Mouse (Mus musculus) ovary, postnatal 10 days (tissue): ENCODE data around the gene Gng11.

Experiments used
- DNase-seq: peaks from one replicate; pipeline ENCODE4 v3.0.0; 2022; ENCODE audit warnings: low spot score

The Gng11 gene

DNA sequence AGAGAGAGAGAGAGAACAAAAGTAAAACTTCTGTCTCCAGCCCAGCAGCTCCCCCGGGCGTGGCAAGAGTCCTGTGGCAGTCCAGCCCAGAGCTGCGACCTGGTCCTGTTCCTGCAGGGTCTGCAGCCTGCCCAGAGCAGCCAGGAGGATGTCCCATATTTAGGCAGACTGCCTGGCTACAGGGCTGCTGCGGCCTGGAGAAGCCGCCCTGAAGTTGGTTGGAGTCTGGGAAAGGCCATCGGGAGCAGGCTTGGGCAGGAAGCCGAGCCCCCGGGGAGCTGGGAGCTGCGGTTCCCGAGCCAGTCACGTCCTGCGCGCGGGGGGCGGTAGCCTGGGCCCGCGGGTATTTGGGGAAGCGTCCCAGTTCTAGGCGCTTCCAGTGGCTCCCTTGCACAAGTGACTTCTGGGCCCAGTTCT lies at the start of gene Gng11:
TSS of gene Gng11 (plus strand) at position 15 of the 417 bp plus-strand sequence.
- peak; percentile 35 for DNase-seq

- no peak for DNase-seq
Measured at GRCm38 (mm10) chr6:3954969-3955368, 48.7 kb upstream of the Gng11 start.

- DNase-seq: peak; percentile 3
Measured at GRCm38 (mm10) chr6:3967676-3968626, 35.8 kb upstream of the Gng11 start.

DNA sequence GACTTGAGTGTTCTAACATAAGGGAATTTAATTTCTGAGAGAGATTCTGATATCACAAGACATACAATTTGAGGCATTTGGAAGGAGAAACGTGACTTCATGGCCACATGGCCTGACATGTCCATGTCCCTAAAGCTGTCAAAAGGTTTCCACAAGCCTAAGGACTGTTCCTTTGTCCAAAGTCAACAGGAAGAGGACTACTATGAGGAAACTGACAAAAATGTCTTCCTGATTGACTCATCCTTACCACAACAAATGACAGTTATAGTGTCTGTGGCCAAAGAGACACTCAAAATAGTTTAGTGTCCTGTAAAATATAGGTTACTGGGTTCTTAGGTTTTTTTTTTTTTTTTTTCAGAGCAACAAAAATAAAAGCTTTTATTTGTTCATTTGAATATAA lies 30.0 kb upstream of the Gng11 start:
- DNase-seq: no peak

- no peak for DNase-seq
Measured at GRCm38 (mm10) chr6:3982661-3983284, 20.9 kb upstream of the Gng11 start.

GRCm38 (mm10) chr6:3988750-3989149 lies 15.0 kb upstream of the Gng11 start, which contains the start of gene Tfpi2:
Tfpi2 (minus strand) TSS chr6:3988919.
- DNase-seq: no peak

DNA sequence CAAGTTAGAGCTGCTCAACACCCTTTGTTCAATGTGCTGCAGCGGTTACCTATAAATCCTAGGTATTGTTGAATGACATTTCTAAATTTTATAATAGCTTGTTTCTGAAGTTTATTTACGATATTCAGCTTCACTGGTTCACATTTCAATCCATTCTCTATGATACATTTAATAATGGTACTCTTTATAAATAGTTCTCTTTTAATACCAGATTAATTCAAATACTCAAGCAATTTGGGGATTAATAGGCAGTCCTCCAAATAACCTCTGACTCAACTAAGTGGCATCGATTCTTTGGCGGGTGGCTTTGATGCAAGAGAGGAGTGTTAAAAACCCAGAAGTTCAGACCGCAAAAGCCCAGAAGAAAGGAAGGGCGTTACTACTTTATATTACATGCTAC lies 10.2 kb upstream of the Gng11 start, which contains the start of gene Gngt1:
TSS of gene Gngt1 (plus strand) at position 301 of the 400 bp plus-strand sequence.
- DNase-seq: no peak

GRCm38 (mm10) chr6:3998089-3998488 lies 5.6 kb upstream of the Gng11 start:
- no peak for DNase-seq

GRCm38 (mm10) chr6:3999296-3999695 lies 4.4 kb upstream of the Gng11 start:
- no peak for DNase-seq

- no peak for DNase-seq
Measured at GRCm38 (mm10) chr6:4000716-4001115, 3.0 kb upstream of the Gng11 start.

- no peak for DNase-seq
Measured at GRCm38 (mm10) chr6:4003445-4003844, 259 bp upstream of the Gng11 start.

DNA sequence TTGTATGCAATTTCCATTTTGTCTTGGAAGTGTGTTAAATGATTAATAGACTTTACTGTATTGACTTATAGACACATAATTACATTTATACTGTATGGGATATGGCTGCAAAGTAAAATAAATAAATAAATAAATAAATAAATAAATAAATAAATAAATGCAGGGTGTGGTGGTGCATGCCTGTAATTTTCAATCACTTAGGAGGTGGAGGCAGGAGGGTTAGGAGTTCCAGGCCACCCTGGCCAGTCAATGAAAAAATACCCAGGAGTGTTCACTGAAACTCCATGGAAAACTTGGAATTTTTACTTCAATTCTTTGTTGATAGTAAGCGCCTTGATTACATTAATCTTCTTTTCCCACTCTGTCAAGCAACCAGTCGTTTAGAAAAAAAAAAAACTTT lies 1.1 kb downstream of the Gng11 start:
- DNase-seq: no peak

DNA sequence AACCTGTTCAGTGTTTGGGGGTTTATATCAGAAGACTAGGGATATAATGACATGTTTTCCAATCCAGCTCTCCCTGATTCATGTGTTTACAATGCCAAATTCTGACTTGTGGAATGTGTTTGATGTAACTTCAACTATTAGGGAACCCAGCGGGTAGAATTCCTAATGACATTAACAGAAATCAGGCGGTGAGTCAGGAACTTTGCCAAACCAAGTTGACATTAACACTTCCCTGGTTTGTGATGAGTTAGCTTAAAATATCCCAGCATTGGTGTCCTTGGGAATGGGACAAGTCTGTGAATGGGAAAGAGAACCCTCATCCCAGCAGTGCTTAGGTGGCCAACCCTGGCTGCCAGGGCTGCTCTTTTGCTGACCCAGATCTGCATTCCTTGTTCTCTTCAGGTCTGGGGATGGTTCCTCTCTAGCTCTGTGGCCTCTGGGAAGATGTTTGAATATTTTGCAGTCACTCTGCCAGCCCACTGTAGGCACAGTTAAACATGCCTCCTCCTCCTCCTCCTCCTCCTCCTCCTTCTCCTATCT lies 4.9 kb downstream of the Gng11 start:
- DNase-seq: no peak

DNA sequence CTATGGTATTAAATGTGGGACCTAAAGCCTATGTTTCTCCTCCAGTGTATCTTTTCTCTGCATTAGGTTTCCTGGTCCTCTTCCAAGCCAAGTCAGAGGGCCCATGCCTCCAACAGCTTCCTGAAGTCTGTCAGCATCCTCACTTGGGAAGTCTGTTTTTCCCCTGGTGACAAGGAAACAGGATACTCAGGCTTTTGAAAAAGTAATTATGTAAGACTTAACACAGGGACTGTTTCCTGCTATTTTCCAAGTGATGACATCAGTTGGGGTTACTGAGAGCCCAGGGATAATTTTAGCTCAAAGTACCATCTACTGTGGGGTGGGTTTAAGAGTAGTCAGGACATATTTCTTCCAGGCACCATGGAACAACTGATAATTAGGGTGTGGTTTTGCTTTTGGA lies 5.8 kb downstream of the Gng11 start:
- DNase-seq: no peak

- DNase-seq: no peak
Measured at GRCm38 (mm10) chr6:4022645-4023044, 18.9 kb downstream of the Gng11 start.

DNA sequence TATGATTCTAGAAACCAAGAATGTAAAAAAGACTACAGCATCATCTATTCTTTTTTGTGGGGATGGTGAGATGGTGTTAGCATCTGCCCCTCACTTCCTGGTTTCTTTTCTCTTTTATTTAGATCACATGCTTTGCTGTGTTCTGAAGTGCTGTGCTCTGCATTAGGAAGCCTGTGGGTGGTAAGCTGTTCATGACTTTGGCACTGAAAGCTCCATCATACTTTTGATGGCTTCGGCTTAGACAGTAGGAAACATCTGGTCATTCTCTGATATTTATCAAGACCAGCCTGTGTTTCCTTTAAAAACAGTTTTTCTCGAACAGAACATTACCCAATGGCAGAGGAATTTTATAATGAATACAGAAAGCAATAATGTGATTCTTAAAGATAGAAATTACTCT lies 22.7 kb downstream of the Gng11 start:
- no peak for DNase-seq

GRCm38 (mm10) chr6:4030956-4031355 lies 27.3 kb downstream of the Gng11 start:
- DNase-seq: no peak

DNA sequence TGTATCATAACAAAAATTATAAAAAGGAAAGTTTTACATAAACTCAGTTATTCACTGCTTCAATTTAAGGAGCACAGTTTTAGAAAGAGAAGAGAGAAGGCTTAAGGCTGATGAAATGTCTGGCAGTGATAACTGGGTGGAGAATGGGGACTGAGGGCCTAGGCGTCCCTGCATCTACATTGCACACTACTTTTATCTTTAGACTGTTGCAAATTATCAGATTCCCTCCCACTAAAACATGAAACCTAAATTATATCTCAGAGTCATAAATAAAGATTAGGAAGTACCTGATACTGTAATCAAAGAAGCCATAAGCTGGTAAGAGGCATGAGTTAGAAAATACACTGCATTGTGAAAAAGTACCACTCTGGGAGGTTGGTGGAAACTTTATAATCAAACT lies 38.1 kb downstream of the Gng11 start:
- no peak for DNase-seq

DNA sequence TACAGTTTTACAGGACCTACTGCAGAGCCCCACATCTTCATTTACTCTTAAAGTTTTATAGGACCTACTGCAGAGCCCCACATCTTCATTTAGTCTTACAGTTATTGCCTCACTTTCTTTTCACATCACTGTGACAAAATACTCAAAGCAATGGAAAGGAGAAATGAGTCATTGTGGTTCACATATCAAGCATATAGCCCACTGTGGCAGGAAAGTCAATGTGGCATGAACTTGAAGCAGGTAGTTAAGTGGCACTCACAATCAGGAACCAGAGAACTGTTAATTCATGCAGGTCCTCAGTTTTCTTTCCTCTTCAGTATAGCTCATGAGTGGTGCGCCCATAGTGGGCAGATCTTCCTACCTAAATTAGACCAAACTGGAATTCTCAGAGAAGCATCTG lies 43.5 kb downstream of the Gng11 start:
- no peak for DNase-seq

GRCm38 (mm10) chr6:4052843-4053242 lies 49.1 kb downstream of the Gng11 start:
- no peak for DNase-seq

DNA sequence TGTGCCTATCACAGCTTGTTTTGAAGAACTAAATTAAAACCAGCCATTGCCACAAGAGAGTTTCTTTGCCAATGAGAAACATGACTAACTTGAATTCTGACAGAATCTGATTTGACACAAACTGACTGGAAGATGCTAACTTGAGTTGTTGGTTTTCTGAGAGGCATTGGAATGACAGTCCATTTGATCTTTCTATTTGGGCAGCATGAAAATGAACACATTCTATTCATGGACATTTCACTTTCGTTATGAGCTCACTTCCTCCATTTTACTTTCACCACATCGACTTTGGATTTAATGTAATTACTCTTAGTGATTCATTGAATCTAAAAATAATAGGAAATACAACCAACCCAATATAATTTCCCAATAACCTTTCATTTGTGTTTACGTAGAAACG lies 50.7 kb downstream of the Gng11 start:
- DNase-seq: no peak
